Mouse (Mus musculus) mature B cell (primary cell): ENCODE data around the gene Alkbh4.
"Not testable (repeated sequence)": the region's sequence is repeated elsewhere in the genome, so short reads cannot be mapped to it uniquely, and the experiment has no call there.

Experiments
- in situ Hi-C: fragments of 300-500 bp; cut with MboI; formaldehyde crosslinking; loops from 2 replicates; pipeline ENCODE4 v1.14.3; 2019

Gene Alkbh4

DNA sequence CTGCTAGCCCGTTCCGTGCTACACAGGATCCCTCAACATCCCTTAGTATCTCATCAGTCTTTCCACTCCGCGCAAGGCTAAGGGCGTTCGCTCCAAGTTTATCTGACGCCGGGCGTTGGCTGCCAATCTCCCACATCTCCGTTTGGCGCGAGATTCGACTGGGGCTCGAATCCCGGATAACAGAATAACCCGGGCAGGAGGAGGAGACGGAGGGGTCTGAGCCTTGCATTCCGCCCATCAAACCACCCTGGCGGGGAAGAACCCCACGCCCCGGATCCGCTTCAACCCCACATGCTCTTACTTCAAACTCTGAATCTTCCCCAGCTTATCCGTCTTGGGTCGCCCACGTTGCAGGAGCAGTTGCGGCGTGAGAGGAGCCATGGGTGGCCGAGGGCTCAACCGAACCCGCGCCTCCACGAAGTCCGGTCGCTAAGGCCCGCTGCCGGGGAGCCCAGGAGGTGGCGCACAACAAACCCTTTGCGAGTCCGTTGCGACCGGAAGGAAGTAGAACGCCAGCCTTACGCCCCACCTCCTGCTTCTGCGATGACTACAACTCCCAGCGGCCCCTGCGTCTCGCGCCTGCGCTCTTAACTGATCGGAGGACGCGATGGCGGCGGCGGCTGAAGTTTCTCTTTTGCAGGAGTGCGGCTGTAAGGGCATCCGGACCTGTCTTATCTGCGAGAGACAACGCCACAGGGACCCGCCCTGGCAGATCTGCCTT is at the start of gene Alkbh4, which contains the start of gene Lrwd1:
Alkbh4 (plus strand) TSS at position 576 of the 721 bp plus-strand sequence.
Lrwd1 (minus strand) TSS at position 504 of the 721 bp plus-strand sequence.
- in situ Hi-C loops, result no loop called here

DNA sequence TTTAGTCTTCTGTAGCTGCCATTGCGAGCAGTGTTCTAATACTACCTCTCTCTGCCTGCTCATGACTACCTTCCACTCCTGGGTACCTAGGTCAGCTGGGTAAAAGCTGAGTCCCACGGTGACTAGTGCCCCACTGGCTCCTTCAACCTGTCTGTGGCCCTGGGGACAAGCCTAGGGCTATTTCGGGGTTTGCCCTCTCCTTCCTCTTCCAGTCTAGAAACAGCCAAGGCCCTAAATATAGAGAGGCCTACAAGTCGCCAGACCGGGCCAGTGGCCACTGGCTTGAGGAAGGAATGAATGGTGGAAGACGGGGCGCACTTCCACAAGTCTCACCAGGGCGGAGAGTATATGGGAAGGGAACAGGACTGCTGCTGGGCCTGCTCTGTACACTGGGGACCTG is 49.7 kb upstream of the Alkbh4 start:
- in situ Hi-C loops, result no loop called here

DNA sequence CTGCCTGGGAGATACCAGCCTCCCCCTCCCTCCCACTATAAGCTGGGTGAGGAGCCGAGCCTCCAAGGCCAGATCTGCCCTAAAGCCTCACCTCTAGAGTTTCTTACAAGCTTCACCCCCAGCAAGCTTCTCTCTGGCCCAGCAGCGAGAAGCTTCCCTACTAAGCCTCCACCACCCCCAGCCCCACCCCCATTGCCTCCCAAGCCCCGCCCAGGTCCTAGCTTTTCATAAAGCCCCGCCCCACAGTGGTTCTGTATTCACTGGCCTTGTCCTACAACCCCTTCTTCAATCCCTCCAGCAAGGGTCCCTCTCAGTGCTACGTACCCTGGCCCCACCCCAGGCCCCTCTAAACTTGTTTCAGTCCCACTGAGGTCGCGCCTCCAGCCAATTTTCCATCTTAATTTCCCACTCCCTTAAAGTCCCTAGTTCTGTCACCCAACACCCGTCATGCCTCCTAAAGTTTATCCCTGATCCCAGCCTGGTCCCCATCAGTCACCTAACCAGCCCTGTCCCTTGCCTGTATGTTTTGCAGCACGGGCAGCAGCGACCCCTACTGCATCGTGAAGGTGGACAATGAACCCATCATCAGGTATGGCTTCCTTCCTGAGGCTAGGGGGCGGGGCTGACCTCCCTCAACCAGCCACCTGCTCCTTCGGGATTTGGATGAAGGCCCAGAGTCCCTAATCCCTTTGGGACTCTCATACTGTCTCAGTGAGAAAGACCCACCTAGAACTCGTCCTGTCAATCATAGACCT is 46.9 kb upstream of the Alkbh4 start:
- in situ Hi-C loops, result no loop called here

DNA sequence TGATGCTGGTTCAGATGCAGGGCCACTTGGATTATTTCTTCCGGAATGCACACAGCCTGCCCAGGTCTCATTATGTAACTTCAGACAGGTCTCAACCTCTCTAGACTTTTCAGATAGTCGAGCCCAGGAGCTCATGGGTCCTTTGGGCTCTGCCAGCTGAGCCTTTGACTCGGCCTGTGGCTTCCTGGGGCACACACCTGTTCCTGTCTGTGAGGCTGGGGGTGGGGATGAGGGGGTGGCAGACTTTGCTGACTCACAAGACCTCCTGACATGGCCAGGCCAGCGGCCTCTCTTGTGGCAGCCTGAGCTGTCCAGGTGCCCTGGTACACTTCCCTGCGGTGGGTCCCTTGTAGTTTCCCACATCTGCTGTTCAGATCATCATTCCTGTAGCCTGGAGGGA is 44.0 kb upstream of the Alkbh4 start:
- in situ Hi-C loops, result no loop called here

DNA sequence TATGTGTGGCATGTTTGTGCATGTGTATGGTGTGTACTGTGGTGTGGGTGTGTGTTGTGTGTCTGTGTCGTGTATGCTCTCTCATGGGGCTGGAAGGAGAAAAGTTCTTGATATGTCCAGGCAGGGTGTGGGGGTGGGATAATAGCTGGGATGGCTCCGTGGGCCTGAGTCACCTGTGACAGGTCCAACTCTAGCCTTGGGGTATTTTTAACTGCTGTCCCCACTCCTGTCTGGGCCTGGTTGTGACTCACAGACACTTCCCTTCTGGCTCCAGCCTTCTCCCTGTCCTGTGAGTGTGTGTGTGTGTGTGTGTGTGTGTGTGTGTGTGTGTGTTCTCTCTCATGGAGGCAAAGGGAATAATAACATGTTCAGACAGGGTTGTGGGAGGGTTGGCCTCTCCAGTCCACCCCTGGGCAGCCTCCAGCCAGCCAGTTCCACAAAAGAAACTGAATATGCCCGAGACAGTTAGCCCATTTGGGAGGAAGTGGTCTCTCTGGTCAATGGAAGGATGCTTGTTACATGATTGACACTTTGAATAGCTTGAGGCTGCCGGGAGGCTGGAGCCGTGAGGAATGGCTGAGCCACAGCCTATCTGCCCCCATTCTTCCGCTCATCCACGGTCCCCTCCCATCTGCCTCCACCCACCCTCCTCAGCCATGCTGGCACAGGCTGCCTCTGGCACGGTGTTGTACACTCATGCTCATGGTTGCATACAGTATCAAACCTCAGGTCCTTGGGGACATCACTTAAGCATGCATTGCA is 41.5 kb upstream of the Alkbh4 start:
- in situ Hi-C loops, result no loop called here

DNA sequence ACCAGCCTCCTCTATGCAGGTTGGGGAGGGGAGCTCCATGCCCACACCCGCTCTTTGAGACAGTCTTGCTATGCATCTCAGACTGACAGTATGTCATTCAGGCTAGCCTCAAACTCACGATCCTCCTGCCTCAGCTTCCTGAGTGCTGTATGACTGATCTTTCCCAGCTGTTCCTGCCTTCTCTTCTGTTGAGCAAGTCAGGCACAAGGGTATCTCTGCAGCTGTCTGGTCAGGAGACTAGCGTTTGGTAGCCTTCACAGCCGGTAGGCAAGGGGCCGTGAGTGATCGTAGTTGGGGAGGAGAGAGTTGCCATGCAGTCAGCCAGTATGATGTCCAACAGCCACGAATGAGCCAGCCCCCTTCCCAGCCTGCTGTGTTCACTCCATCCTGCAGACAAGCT is 40.9 kb upstream of the Alkbh4 start:
- in situ Hi-C loops, result no loop called here

DNA sequence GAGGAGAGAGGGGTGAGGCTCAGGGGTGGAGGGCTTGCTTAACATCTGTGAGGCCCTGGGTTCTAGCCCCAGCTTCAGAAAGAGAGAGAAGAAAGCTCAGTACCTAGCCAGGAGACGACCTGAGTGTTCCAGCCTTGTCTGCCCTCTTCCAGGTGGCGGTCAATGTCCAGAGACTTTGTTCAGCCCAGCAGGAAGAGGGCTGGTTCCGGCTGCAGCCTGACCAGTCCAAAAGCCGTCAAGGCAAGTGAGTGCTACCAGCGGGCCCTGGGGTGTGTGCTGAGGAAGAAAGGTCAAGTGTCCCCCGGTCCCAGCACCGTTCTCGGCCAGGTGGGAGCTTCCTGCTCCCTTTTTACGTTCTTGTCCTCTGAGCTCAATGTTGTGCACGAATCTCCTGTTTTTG is 37.4 kb upstream of the Alkbh4 start:
- in situ Hi-C loops, result no loop called here

DNA sequence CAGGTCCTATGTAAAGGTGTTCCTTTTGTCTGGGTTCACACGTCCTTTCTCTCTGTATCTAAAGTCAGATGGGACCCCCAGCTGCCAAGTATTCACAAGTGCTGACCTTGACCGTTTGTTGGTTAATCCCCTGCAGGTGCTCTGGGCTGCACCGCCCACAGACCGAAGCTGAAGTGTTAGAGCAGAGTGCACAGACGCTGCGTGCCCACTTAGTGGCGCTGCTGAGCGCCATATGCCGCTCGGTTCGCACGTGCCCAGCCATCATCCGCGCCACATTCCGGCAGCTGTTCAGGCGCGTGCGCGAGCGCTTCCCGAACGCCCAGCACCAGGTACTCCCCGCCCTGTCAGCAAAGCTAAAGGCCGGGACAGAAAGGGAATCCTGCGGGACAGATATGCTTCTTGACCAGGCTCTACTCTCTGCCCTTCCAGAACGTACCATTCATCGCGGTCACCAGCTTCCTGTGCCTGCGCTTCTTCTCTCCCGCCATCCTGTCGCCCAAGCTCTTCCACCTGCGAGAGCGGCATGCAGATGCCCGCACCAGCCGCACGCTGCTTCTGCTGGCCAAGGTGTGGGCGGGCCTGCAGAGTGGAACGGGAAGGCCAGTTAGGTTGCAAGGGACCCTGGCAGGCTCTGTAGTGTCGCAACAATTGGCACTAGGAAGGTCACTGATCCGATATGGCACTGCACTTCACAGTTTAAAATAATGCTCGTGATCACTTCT is 33.7 kb upstream of the Alkbh4 start:
- in situ Hi-C loops, result no loop called here

DNA sequence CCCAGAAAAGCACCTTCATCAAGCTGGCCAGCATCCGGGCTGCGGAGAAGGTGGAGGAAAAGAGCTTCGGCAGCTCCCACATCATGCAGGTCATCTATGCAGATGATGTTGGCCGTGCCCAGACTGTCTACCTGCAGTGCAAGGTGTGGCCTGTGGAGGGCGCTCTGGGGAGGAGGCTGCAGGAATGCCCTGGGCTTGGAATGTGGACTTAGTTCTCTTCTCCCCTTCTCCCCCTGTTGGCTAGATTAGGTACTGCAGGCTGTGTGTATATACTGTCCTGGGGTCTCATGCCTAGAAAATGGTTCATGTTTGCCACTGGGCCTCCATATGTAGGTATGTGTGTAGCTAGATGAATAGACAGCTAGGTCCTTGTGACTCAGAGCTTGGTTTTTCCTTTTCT is 31.4 kb upstream of the Alkbh4 start:
- in situ Hi-C loops, result no loop called here

DNA sequence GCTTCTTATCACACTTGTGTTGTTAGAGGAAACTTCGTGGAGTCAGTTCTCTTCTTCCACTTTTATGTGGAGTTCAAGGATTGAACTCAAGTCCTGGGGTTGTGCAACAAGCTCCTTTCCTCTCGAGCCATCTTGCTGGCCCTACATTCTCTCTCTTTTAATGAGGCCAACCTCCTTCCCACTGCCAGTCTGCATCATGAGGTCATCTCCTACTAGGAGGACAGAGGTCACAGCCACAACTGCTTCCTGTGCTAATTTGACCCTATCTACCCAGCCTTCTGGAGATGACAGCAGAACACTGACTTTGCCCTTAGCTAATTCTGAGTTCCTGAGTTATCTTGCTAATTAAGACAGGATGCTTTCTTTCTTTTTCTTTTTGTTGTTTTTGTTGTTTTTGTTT is 27.5 kb upstream of the Alkbh4 start:
- in situ Hi-C loops, result no loop called here

DNA sequence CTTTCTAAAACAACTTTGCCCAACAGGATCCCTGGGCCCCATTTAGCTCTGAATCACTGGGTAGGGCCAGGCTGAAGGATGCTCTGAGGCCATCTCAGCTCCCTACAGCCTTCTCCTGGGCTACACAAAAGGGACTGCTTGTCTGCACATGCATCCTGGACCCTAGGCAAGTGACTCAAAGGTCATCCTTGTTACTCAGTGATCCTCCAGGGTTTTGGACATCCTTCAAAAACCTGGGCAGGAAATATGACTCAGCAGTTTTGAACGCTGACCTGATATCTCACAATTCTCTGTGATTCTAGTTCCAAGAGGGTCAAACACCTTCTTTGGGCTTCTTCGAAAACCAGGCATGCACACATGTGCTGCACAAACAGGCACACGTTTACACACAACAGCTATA is 26.9 kb upstream of the Alkbh4 start:
- in situ Hi-C loops, result no loop called here

DNA sequence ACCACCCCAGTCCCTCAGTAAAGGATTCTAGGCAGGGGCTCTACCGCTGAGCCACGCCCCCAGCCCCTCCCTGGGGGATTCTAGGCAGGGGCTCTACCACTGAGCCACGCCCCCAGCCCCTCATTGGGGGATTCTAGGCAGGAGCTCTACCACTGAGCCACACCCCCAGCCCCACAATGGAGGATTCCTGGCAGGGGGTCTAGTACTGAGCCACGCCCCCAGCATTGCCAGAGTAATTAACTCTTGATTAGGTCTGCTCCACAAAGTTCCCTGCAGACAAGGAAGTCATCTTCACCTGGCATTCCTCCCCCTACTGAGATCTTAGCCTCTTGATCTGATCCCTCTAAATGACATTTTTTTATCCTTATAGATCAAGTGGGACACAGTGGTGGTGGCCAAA is 22.4 kb upstream of the Alkbh4 start:
- in situ Hi-C loops, result not testable (repeated sequence)

DNA sequence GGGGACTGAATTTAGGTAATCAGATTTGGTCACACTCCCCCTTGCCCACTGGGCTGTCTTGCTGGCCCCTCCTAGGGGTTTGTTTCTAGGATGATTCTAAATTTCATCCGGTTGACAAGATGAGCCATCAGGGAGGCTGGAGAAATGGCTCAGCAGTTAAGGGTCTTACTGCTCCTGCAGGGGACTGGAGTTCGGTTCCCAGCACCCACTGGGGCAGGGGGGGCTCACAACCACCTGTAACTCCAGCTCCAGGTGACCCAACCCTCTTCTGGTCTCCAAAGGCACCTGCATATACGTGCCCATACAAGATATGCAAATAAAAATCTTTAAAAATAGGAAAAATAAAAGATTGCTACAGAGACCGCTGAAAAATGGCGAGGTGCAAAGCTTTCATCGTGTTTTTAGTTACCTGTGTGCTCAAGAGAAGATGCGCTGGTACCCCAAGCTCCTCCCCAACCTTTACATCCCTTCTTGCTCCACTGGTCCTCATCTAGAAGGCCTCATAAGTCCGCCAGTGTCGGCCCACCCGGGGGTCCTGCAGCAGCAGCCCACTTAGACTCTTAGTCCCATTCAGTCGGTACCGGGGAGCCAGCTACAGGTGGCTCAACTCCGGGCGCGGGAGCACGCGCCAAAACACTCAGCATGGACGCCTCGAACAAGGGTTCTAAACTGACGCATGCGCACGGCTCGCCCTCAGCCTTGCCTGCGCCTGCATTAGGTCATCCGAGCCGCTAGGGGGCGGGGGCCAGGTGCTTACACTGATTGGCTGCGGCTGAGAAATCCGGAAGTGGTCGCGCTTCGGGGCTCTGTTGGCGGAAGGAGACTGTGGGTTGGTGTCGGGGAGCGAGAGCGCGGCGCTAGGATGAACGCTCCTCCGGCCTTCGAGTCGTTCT is 19.8 kb upstream of the Alkbh4 start, which contains the start of gene Polr2j:
Polr2j (plus strand) TSS at position 741 of the 893 bp plus-strand sequence.
- in situ Hi-C loops, result no loop called here

DNA sequence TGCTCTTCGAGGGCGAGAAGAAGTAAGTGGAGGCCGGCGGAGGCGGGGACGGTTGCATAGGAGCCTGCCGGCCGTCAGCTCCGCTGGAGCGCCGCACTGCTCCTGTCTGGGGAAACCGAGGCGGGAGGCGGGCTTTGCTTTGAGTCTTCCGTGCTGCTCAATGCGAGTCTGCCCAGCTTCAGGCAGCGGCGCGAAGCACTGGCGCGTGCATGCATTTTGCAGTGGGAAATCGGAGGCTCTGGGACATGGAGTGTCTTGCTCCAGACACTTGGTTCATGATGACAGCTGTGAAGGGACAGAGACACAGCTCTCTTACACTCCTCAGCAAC is 19.2 kb upstream of the Alkbh4 start:
- in situ Hi-C loops, result no loop called here

DNA sequence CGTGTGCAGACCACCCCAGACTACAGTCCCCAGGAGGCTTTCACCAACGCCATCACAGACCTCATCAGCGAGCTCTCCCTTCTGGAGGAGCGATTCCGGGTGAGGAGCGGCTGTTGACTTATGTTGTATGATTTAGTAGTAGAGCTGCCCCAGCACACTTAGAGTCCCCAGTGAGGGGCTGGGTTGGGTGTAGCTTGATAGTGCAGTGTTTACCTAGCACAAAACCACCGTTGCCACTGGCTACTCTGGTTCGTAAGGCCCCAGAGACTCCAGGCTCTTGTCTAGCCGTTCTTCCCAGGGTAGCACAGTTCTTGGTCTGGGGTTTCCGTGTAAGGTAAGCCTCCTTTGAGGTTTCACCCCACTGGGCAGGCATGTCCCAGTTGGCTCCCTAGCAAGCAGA is 13.8 kb upstream of the Alkbh4 start:
- in situ Hi-C loops, result no loop called here

DNA sequence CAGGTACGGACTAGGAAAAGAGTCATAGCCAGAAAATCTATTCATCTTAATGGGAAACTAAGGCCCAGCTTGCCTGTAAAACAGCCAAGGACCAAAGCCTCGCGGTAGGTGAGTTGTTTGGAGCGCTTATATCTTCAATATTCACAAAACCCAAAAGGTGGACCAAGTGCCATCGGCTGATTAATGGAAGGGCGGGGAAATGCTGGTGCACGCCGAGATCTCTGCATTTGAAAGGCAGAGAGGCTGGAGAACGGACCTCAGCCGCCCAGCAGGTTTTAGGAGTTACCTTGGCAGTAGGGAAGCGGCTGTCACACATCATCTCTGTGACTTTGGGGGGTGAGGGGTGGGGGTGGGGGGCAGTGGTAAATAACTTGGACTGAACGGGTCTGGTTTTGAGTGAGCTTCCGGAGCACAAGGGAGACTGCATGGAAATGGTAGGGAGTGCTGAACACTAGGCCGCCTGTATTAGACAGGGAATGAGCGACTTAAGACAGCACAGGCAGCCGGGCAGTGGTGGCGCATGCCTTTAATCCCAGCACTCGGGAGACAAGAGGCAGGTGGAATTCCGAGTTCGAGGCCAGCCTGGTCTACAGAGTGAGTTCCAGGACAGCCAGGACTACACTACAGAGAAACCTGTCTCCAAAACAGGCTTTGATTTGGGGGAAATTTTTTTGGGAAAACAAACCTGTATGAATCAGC is 495 bp downstream of the Alkbh4 start:
- in situ Hi-C loops, result no loop called here

DNA sequence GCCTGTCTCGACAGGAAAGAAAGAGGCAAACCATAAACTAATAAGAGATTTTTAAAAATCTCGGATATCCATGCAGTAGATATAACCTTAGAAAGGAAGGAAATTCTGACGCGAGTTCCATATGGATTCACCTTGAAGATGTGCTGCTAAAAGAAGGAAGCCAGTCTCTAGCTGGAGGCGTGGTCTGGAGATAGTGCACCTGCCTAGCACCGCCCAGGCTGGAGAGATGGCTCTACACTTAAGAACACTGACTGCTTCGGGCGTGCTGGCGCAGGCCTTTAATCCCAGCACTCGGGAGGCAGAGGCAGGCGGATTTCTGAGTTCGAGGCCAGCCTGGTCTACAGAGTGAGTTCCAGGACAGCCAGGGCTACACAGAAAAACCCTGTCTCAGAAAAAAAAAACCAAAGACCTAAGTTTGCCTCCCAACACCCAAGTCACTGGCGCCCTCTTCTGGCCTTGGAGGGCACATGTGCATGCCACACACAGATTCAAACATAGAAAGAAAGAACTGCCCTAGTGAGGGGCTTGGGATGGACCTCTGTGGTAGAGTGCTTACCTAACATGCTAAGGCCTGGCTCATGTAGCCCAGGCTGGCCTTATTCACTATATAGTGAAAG is 1.8 kb downstream of the Alkbh4 start:
- in situ Hi-C loops, result no loop called here

DNA sequence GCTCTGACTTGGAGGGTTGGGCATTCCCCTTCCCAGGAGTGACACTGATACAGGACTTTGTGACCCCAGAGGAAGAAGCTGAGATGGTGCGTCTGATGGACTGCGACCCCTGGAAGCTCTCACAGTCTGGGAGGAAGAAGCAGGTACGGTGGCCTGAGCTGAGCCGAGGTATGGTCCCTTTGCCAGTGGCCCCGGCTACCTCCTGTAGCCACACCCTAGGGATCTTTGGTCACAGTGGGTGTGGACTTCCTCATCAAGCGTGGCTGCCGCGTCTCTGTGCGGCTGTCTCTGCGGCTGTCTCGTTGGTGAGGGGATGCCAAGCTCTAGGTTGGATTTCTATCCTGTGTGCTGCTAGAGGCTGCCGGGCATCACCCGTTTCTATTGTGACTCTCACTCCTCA is 3.4 kb downstream of the Alkbh4 start:
- in situ Hi-C loops, result no loop called here

DNA sequence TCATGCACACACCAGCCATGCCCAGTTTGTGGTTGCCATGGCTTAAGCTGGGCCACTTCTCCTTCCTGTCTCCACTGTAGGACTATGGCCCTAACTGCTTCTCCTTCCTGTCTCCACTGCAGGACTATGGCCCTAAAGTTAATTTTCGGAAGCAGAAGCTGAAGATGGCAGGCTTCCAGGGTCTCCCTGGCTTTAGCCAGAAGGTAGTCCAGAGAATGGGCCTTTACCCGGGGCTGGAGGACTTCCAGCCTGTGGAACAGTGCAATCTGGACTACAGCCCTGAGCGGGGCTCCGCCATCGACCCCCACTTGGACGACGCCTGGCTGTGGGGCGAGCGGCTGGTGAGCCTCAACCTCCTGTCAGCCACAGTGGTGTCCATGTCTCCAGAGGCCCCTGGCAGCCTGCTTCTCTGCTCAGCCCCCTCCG is 4.1 kb downstream of the Alkbh4 start:
- in situ Hi-C loops, result loop anchor here (5.0 kb wide), 1 partner anchor 37 kb away; no protein-coding TSS in a partner anchor

DNA sequence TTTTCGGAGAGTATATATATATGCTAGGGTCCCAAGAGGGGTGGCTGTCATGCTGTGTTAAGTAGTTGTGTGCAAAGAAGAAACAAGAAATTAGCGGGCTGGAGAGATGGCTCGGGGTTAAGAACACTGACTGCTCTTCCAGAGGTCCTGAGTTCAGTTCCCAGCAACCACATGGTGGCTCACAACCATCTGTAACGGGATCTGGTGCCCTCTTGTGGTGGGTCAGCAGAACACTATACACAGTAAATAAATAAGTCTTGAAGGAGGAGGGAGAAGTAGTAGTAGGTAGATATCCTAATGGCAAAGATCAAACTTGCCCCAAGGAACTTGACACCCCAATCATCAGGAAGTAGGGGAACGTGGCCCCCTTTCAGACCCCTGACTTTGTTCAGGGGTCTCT is 6.8 kb downstream of the Alkbh4 start:
- in situ Hi-C loops, result loop anchor here (5.0 kb wide), 1 partner anchor 35 kb away; no protein-coding TSS in a partner anchor
